Mouse (Mus musculus) midbrain, embryonic 14.5 days (tissue): ENCODE measurements around the gene Cfap61. TPM values are rescaled to one million over a fixed set of nuclear protein-coding genes. Genes with fewer than 3 reads are reported as not detected.

Experiments used
- ATAC-seq: fragments of 200-750 bp; cut with Nextera tagmentation; 2 replicates; pipeline ENCODE4 v1.8.0; 2017; ENCODE audit warnings: moderate number of reproducible peaks, moderate library complexity; ENCODE audit not compliant: low FRiP score, low TSS enrichment
- DNase-seq: peaks from one replicate; pipeline ENCODE4 v3.0.0-alpha.2; 2015
- H3K27ac ChIP-seq: fragments of 300-500 bp; sonication (generic); replicated peaks from 2 replicates; pipeline ENCODE4 v1.5.1; 2014; ENCODE audit warnings: mild to moderate bottlenecking, low read depth, low read length, moderate library complexity
- H3K27me3 ChIP-seq: fragments of 300-500 bp; sonication (generic); 2 replicates; pipeline ENCODE4 v1.6.1; 2014; ENCODE audit warnings: low read length, control low read depth, mixed read lengths; ENCODE audit not compliant: control insufficient read depth, insufficient read depth
- H3K36me3 ChIP-seq: fragments of 300-500 bp; sonication (generic); 2 replicates; pipeline ENCODE4 v1.6.1; 2014; ENCODE audit warnings: low read length, control low read depth; ENCODE audit not compliant: control insufficient read depth, insufficient read depth
- H3K4me1 ChIP-seq: fragments of 300-500 bp; sonication (generic); 2 replicates; pipeline ENCODE4 v1.6.1; 2014; ENCODE audit warnings: mild to moderate bottlenecking, antibody characterized with exemption, low read length, control low read depth; ENCODE audit not compliant: control insufficient read depth, insufficient read depth
- H3K4me2 ChIP-seq: fragments of 300-500 bp; sonication (generic); 2 replicates; pipeline ENCODE4 v1.6.1; 2014; ENCODE audit warnings: mild to moderate bottlenecking, low read length, moderate library complexity
- H3K4me3 ChIP-seq: fragments of 300-500 bp; sonication (generic); replicated peaks from 2 replicates; pipeline ENCODE4 v1.5.1; 2014; ENCODE audit warnings: low read depth, low read length
- H3K9ac ChIP-seq: fragments of 300-500 bp; sonication (generic); replicated peaks from 2 replicates; pipeline ENCODE4 v1.6.1; 2014; ENCODE audit warnings: mild to moderate bottlenecking, low read length, moderate library complexity
- H3K9me3 ChIP-seq: fragments of 300-500 bp; sonication (generic); 2 replicates; pipeline ENCODE4 v1.6.1; 2016; ENCODE audit warnings: low read length, control low read depth, mixed read lengths; ENCODE audit not compliant: control insufficient read depth
- WGBS: fragments of 180-500 bp; shearing (Covaris S2); extraction: QIAGEN DNeasy Blood & Tissue Kit; methylation state at CpG from one replicate; pipeline ENCODE4 v1.1.7; 2014; 5-methylcytosine and 5-hydroxymethylcytosine counted together
- polyA plus RNA-seq: library from polyadenylated mRNA; unstranded; fragments of >200 nt; fragmentation: Nextera tagmentation; extraction: Ambion mirVana; gene quantifications from 2 replicates; pipeline ENCODE4 v1.2.1, GENCODE M21; 2014

Cfap61 gene
- polyA plus RNA-seq, 1 experiment from 2014 or later: 1.7 TPM

- H3K4me3 ChIP-seq: no peak overlapping the region
- 59% methylated on average over 3 of the region's 3 CpGs for WGBS
- H3K36me3 ChIP-seq: no peaks in the 10 kb centered on the region
- peaks cover 14% of the 10 kb centered on the region for H3K27me3 ChIP-seq
- DNase-seq (peak; percentile 23), ATAC-seq (no peak)
- H3K9me3 ChIP-seq: no peaks in the 10 kb centered on the region
- H3K4me2 ChIP-seq: no peak overlapping the region
- H3K27ac ChIP-seq: no peak overlapping the region
- no peak overlapping the region for H3K9ac ChIP-seq
- H3K4me1 ChIP-seq: peaks cover 24% of the 10 kb centered on the region
Observed at GRCm38 (mm10) chr2:146227646-146228045, 293.1 kb downstream of the Cfap61 start.

GRCm38 (mm10) chr2:146228435-146228834, 293.9 kb downstream of the Cfap61 start:
- no peak for DNase-seq
- Histone ChIP-seq H3K4me2 (no peak overlapping the region), H3K9ac (no peak overlapping the region), H3K4me3 (no peak overlapping the region), H3K36me3 (no peaks in the 10 kb centered on the region), H3K4me1 (peaks cover 23% of the 10 kb centered on the region), H3K9me3 (no peaks in the 10 kb centered on the region), H3K27ac (no peak overlapping the region), H3K27me3 (peaks cover 13% of the 10 kb centered on the region)
- ATAC-seq: no peak
- 55% methylated on average over 2 of the region's 2 CpGs for WGBS

GRCm38 (mm10) chr2:146231485-146231884, 296.9 kb downstream of the Cfap61 start:
- 94% methylated on average over 2 of the region's 2 CpGs for WGBS
- peaks cover 11% of the 10 kb centered on the region for H3K27me3 ChIP-seq
- no peak overlapping the region for H3K27ac ChIP-seq
- ATAC-seq (no peak), DNase-seq (no peak)
- no peak overlapping the region for H3K4me3 ChIP-seq
- no peak overlapping the region for H3K9ac ChIP-seq
- H3K4me1 ChIP-seq: peaks cover 7% of the 10 kb centered on the region; the same call in 1 of the 2 replicates
- no peaks in the 10 kb centered on the region for H3K36me3 ChIP-seq
- H3K4me2 ChIP-seq: no peak overlapping the region
- H3K9me3 ChIP-seq: no peaks in the 10 kb centered on the region

GRCm38 (mm10) chr2:146239196-146239747, 304.7 kb downstream of the Cfap61 start:
- no peak for DNase-seq
- Histone ChIP-seq H3K4me1 (no peaks in the 10 kb centered on the region; the same call in 1 of the 2 replicates), H3K9me3 (no peaks in the 10 kb centered on the region), H3K27me3 (no peaks in the 10 kb centered on the region), H3K4me2 (no peak overlapping the region), H3K27ac (no peak overlapping the region), H3K36me3 (peaks cover under 1% of the 10 kb centered on the region), H3K4me3 (no peak overlapping the region), H3K9ac (no peak overlapping the region)
- 95% methylated on average over 4 of the region's 4 CpGs for WGBS
- ATAC-seq: no peak

GRCm38 (mm10) chr2:146244049-146244448, 309.5 kb downstream of the Cfap61 start:
- whole genome bisulfite sequencing: 94% methylated on average over 2 of the region's 2 CpGs

GRCm38 (mm10) chr2:146245401-146245800, 310.8 kb downstream of the Cfap61 start:
- WGBS: 50% methylated on average over 7 of the region's 7 CpGs
- H3K36me3 ChIP-seq: peaks cover 5% of the 10 kb centered on the region
- no peak for ATAC-seq
- no peak overlapping the region for H3K27ac ChIP-seq
- no peak overlapping the region for H3K4me2 ChIP-seq
- H3K4me1 ChIP-seq: peaks cover 18% of the 10 kb centered on the region; the same call in 1 of the 2 replicates
- H3K9me3 ChIP-seq: no peaks in the 10 kb centered on the region
- peak; percentile 9 for DNase-seq
- no peak overlapping the region for H3K9ac ChIP-seq
- H3K4me3 ChIP-seq: no peak overlapping the region
- no peaks in the 10 kb centered on the region for H3K27me3 ChIP-seq

More at GRCm38 (mm10) chr2:146244049-146244448, 309.5 kb downstream of the Cfap61 start:
- H3K9ac ChIP-seq: no peak overlapping the region
- H3K27me3 ChIP-seq: no peaks in the 10 kb centered on the region
- H3K4me3 ChIP-seq: no peak overlapping the region
- no peak for ATAC-seq
- no peak overlapping the region for H3K4me2 ChIP-seq
- no peak overlapping the region for H3K27ac ChIP-seq
- DNase-seq: no peak
- no peaks in the 10 kb centered on the region for H3K9me3 ChIP-seq
- H3K36me3 ChIP-seq: peaks cover 5% of the 10 kb centered on the region
- H3K4me1 ChIP-seq: peaks cover 7% of the 10 kb centered on the region; the same call in 1 of the 2 replicates

GRCm38 (mm10) chr2:146246409-146247075, 312.0 kb downstream of the Cfap61 start:
- Histone ChIP-seq H3K4me2 (no peak overlapping the region), H3K27ac (no peak overlapping the region), H3K27me3 (no peaks in the 10 kb centered on the region), H3K4me1 (peaks cover 18% of the 10 kb centered on the region; the same call in 1 of the 2 replicates), H3K9ac (no peak overlapping the region), H3K9me3 (no peaks in the 10 kb centered on the region), H3K4me3 (no peak overlapping the region), H3K36me3 (peaks cover 5% of the 10 kb centered on the region)
- WGBS: 83% methylated on average over 4 of the region's 4 CpGs
- DNase-seq (no peak), ATAC-seq (no peak)

- H3K9me3 ChIP-seq: no peaks in the 10 kb centered on the region
- no peak overlapping the region for H3K27ac ChIP-seq
- peaks cover 18% of the 10 kb centered on the region; the same call in 1 of the 2 replicates for H3K4me1 ChIP-seq
- ATAC-seq (no peak), DNase-seq (no peak)
- no peak overlapping the region for H3K4me2 ChIP-seq
- 29% methylated on average over 6 of the region's 6 CpGs for WGBS
- no peak overlapping the region for H3K9ac ChIP-seq
- no peak overlapping the region for H3K4me3 ChIP-seq
- peaks cover 5% of the 10 kb centered on the region for H3K36me3 ChIP-seq
- no peaks in the 10 kb centered on the region for H3K27me3 ChIP-seq
Observed at GRCm38 (mm10) chr2:146247576-146247975, 313.0 kb downstream of the Cfap61 start.

- H3K27me3 ChIP-seq: no peaks in the 10 kb centered on the region
- 49% methylated on average over 7 of the region's 7 CpGs for WGBS
- DNase-seq: no peak
- H3K4me1 ChIP-seq: peaks cover 18% of the 10 kb centered on the region; the same call in 1 of the 2 replicates
- no peak overlapping the region for H3K4me3 ChIP-seq
- H3K9me3 ChIP-seq: no peaks in the 10 kb centered on the region
- no peak overlapping the region for H3K4me2 ChIP-seq
- H3K9ac ChIP-seq: no peak overlapping the region
- no peak overlapping the region for H3K27ac ChIP-seq
- peak; percentile 77; the same call in 1 of the 2 replicates for ATAC-seq
- H3K36me3 ChIP-seq: peaks cover 5% of the 10 kb centered on the region
Observed at GRCm38 (mm10) chr2:146249033-146249432, 314.4 kb downstream of the Cfap61 start.
